Mouse (Mus musculus) liver, adult 2 months (tissue): Measurements from ENCODE around the gene Gm9639.
"Not testable (repeated sequence)": the region's sequence is repeated elsewhere in the genome, so short reads cannot be mapped to it uniquely, and the experiment has no call there.

Experiments
- CTCF ChIP-seq: fragments of 200-500 bp; IDR thresholded peaks from 2 replicates; pipeline ENCODE4 v1.5.1; 2011; ENCODE audit warnings: low read depth, low read length, control low read depth
- POLR2A ChIP-seq: fragments of 200-500 bp; IDR thresholded peaks from 2 replicates; pipeline ENCODE4 v1.6.1; 2011; ENCODE audit warnings: low read length, control low read depth; ENCODE audit not compliant: insufficient read depth; ENCODE audit errors: extremely low read depth

DNA sequence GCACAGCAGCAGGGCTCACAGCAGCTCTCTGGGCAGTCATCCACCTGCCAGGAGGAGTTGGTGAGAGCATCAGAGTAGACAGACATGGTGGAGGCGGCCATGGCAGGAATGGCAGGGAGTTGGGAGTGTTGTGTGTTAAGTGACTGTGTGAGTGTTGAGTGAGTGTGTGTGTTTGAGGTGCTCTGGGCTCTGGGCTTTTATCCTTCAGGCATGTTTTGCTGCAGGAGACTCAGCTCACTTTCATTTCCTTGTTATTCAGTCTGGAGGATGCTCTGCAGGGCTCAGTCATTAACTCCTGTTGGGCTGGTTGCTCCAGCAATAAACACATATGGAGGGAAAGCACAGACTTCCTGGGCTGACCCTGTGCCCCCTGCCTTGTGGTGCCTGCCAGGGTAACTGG is 12.4 kb downstream of the Gm9639 start, which contains the start of gene Gm3250:
- TF ChIP-seq POLR2A, CTCF: not testable (repeated sequence)
